Mouse (Mus musculus) heart, adult 2 months (tissue): ENCODE measurements at regions not wholly inside any gene's neighbourhood (a gene's known extent, or its start where the extent isn't known, plus 50 kb on each side); places are given as distances from the start of the nearest gene placed in this dataset.

Experiments
- DNase-seq, 2 experiments: peaks; one replicate each; pipeline ENCODE4 v3.0.0; 2021
- H3K27ac ChIP-seq: fragments of 200-600 bp; 2 replicates; pipeline ENCODE4 v1.8.1; 2022
- H3K27me3 ChIP-seq: fragments of 200-500 bp; 2 replicates; pipeline ENCODE4 v1.6.1; 2012; ENCODE audit warnings: mild to moderate bottlenecking, low read length, inconsistent platforms, mixed read lengths; ENCODE audit not compliant: control insufficient read depth, insufficient read depth
- H3K36me3 ChIP-seq: fragments of 200-500 bp; 2 replicates; pipeline ENCODE4 v1.6.1; 2012; ENCODE audit warnings: low read length, inconsistent platforms; ENCODE audit not compliant: control insufficient read depth, insufficient read depth
- H3K4me1 ChIP-seq: fragments of 200-500 bp; 2 replicates; pipeline ENCODE4 v1.6.1; 2011; ENCODE audit warnings: low read length; ENCODE audit not compliant: control insufficient read depth, insufficient read depth
- H3K4me3 ChIP-seq: fragments of 200-600 bp; 2 replicates; pipeline ENCODE4 v1.8.1; 2022
- H3K79me2 ChIP-seq: fragments of 200-500 bp; replicated peaks from 2 replicates; pipeline ENCODE4 v1.6.1; 2012; ENCODE audit warnings: mild to moderate bottlenecking, inconsistent platforms, low read length, moderate library complexity, mixed read lengths; ENCODE audit not compliant: control insufficient read depth, insufficient read depth
- H3K9ac ChIP-seq: fragments of 200-500 bp; 2 replicates; pipeline ENCODE4 v1.6.1; 2012; ENCODE audit warnings: low read depth, mild to moderate bottlenecking, control low read depth, inconsistent platforms, low read length, mixed read lengths
- CTCF ChIP-seq: fragments of 200-600 bp; IDR thresholded peaks from 2 replicates; pipeline ENCODE4 v1.8.1; 2022; ENCODE audit warnings: antibody characterized with exemption, mild to moderate bottlenecking, moderate library complexity
- EP300 ChIP-seq: fragments of 200-500 bp; IDR thresholded peaks from 2 replicates; pipeline ENCODE4 v1.6.1; 2011; ENCODE audit warnings: low read depth, low read length, control low read depth; ENCODE audit not compliant: insufficient read depth
- POLR2A ChIP-seq: fragments of 200-500 bp; IDR thresholded peaks from 2 replicates; pipeline ENCODE4 v1.6.1; 2011; ENCODE audit warnings: mild to moderate bottlenecking, low read depth, low read length, control low read depth; ENCODE audit not compliant: insufficient read depth
- WGBS: fragments of 180-500 bp; shearing (Covaris S2); methylation state at CpG from one replicate; pipeline ENCODE4 v1.1.7; 2018; 5-methylcytosine and 5-hydroxymethylcytosine counted together
- intact Hi-C: fragments of 180-260 bp; cut with DNase I; formaldehyde crosslinking; loops from one replicate; pipeline ENCODE4 v1.15.1; 2025

DNA sequence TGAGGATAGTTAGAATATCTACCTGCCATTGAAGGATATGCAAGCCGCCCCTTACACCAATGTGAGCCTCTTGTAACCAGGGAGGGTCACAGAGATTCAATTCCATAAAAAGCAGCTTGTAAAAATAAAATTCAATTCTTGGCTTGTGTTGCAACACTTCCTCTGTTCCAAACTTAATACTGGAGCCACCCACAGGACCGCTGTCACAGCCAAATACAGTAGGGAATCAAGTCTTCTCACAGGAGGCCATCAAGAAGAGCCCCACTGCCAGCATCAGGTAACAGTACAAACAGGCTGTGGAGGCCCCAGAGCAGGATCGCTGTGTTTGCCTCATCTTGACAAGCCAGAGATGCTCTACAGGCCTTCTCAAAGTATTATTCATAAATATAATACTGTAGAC is 883.3 kb upstream of the Gm7489 start:
- Histone ChIP-seq H3K79me2 (no peaks in the 10 kb centered on the region), H3K4me3 (no peak overlapping the region), H3K27ac (no peak overlapping the region), H3K27me3 (no peaks in the 10 kb centered on the region), H3K4me1 (no peaks in the 10 kb centered on the region; the same call in 1 of the 2 replicates), H3K36me3 (no peaks in the 10 kb centered on the region), H3K9ac (no peak overlapping the region)
- intact Hi-C loops = no loop called here
- TF ChIP-seq EP300 (no peak), POLR2A (no peak), CTCF (no peak)
- peak; percentile 16 to 22 for DNase-seq
- 74% methylated on average over 3 of the region's 3 CpGs for WGBS

DNA sequence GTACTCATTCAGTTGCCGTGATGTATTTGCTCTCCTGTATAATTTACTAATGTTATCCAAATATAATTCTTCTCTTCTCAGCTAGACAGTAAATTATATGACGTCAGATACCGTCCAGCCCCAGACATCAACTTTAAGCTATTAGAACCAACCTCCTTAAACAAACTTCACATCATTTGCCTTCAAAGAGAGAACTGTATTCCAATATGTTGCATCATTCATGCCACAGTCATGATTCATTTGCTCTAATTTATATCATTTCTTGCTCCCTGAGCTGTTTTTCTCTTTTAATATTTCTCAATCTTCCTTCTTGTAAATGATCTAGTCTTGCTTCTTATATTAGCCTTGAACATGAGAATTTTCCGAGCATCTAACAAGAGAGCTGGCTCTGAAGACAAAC is 882.7 kb upstream of the Gm7489 start:
- no peak overlapping the region for H3K9ac ChIP-seq
- H3K4me1 ChIP-seq = no peaks in the 10 kb centered on the region; the same call in 1 of the 2 replicates
- H3K27me3 ChIP-seq = no peaks in the 10 kb centered on the region
- no peaks in the 10 kb centered on the region for H3K79me2 ChIP-seq
- TF ChIP-seq CTCF (no peak), POLR2A (no peak), EP300 (no peak)
- intact Hi-C loops = no loop called here
- H3K4me3 ChIP-seq = no peak overlapping the region
- WGBS = 82% methylated on average over 4 of the region's 4 CpGs
- no peaks in the 10 kb centered on the region for H3K36me3 ChIP-seq
- DNase-seq = no peak
- H3K27ac ChIP-seq = no peak overlapping the region

DNA sequence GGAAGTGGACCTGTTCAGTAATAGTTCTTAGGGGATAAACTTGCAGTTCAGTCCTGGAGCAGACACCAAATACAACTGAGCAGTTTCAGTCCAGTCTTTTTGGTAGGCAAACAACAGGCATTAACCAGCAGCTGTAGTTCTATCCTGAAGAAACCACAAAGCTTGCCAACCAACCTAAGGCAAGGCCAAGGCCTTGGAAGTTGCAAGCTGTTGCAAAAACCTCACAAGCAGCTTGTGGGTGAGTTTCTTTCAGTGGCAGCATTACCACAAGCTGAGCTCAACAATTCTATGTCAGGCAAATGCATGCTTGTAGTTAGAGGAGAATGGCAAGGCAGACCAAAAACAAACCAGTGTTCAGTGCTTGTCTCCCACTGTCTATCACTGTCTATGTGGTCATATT is 880.6 kb upstream of the Gm7489 start:
- DNase-seq = no peak
- intact Hi-C loops = no loop called here
- no peak overlapping the region for H3K9ac ChIP-seq
- no peaks in the 10 kb centered on the region for H3K36me3 ChIP-seq
- no peak overlapping the region for H3K27ac ChIP-seq
- no peaks in the 10 kb centered on the region for H3K27me3 ChIP-seq
- H3K79me2 ChIP-seq = no peaks in the 10 kb centered on the region
- H3K4me3 ChIP-seq = no peak overlapping the region
- TF ChIP-seq EP300 (no peak), POLR2A (no peak), CTCF (no peak)
- no peaks in the 10 kb centered on the region; the same call in 1 of the 2 replicates for H3K4me1 ChIP-seq

DNA sequence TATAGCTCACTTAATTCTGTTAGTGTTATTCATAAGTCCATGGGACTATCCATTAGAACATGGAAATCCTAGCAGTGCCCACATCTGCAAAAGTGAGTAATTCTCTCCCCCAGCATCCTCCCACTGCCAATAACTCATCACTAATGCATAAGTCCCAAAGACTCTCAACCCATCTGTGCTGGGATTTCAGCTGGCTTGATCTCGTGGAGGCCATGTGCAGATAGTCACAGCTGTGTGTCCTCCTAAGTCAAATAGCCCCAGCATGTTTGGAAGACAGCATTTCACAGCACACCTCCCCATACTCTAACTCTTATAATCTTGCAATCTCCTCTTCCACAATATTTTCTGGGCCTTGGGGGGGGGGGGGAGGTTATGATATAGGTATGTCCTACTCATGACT is 877.9 kb upstream of the Gm7489 start:
- no peak for TF ChIP-seq EP300
- TF ChIP-seq POLR2A = no peak
- no peak for TF ChIP-seq CTCF
- intact Hi-C loops = no loop called here
- DNase-seq = no peak
- Histone ChIP-seq H3K79me2 (no peaks in the 10 kb centered on the region), H3K9ac (no peak overlapping the region), H3K27ac (no peak overlapping the region), H3K4me1 (no peaks in the 10 kb centered on the region), H3K4me3 (no peak overlapping the region), H3K27me3 (no peaks in the 10 kb centered on the region), H3K36me3 (no peaks in the 10 kb centered on the region)
- 66% methylated on average over 1 of the region's 1 CpGs for WGBS

DNA sequence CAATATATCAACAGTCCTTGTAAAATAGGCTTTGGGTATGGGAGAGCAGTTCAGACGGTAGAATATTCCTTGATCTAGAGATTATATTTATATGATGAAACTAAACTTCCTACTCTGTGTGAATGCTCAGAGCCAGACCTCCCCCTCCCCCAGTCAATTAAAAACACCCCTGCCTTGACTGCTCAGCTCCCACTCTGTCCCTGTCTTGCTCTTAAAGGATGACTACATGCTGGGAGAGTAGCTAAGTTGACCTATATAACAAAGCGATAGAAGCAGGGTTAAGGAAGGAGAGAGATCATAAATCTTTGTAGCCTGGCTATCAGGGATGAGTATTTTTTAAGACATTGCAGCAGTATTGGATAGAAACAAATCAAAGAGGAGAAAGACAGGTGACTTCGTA is 875.4 kb upstream of the Gm7489 start:
- Histone ChIP-seq H3K79me2 (no peaks in the 10 kb centered on the region), H3K9ac (no peak overlapping the region), H3K36me3 (no peaks in the 10 kb centered on the region), H3K4me1 (no peaks in the 10 kb centered on the region), H3K27me3 (no peaks in the 10 kb centered on the region), H3K4me3 (no peak overlapping the region), H3K27ac (no peak overlapping the region)
- intact Hi-C loops = no loop called here
- 84% methylated on average over 3 of the region's 3 CpGs for WGBS
- TF ChIP-seq EP300 = no peak
- TF ChIP-seq CTCF = no peak
- TF ChIP-seq POLR2A = no peak
- no peak for DNase-seq
